Mouse (Mus musculus): ENCODE results near the gene Gm7137.
"Not testable (repeated sequence)": the region's sequence is repeated elsewhere in the genome, so short reads cannot be mapped to it uniquely, and the experiment has no call there.

DNA sequence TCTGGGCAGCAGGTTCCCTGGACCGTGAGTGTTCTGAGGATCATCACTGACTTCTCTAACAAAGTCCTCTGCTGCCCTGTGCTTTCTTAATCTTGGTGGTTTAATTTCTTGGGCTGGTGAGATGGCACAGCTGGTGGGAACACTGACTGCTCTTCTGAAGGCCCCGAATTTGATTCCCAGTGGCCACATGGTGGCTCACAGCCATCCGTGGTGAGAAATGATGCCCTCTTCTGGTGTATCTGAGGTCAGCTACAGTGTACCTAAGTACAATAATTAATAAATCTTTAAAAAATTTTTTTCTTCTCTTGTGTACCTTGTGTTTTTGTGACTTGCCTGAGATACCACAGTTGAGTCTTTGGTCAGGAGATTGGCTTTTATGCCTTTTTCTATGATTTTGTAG lies 35.7 kb downstream of the Gm7137 start:
- not testable (repeated sequence) for TF ChIP-seq POLR2A (IDR thresholded peaks at IDR 0.05; ENCODE audit: low read depth, low read length); CTCF (IDR thresholded peaks at IDR 0.05; ENCODE audit: borderline replicate concordance, insufficient read depth, low read length)
